Mouse (Mus musculus) testis, adult 2 months (tissue): ENCODE measurements around the gene Gm10722.
"Not testable (repeated sequence)": the region's sequence is repeated elsewhere in the genome, so short reads cannot be mapped to it uniquely, and the experiment has no call there.

ENCODE experiments used
- CTCF ChIP-seq: fragments of 200-500 bp; IDR thresholded peaks from 2 replicates; pipeline ENCODE4 v1.5.1; 2012; ENCODE audit warnings: low read depth, mild to moderate bottlenecking, inconsistent platforms, low read length, moderate library complexity; ENCODE audit not compliant: control insufficient read depth, insufficient read depth, insufficient replicate concordance
- POLR2A ChIP-seq: fragments of 200-500 bp; IDR thresholded peaks from 2 replicates; pipeline ENCODE4 v1.6.1; 2012; ENCODE audit warnings: low read depth, mild to moderate bottlenecking, inconsistent platforms, low read length, moderate library complexity; ENCODE audit not compliant: control insufficient read depth

DNA sequence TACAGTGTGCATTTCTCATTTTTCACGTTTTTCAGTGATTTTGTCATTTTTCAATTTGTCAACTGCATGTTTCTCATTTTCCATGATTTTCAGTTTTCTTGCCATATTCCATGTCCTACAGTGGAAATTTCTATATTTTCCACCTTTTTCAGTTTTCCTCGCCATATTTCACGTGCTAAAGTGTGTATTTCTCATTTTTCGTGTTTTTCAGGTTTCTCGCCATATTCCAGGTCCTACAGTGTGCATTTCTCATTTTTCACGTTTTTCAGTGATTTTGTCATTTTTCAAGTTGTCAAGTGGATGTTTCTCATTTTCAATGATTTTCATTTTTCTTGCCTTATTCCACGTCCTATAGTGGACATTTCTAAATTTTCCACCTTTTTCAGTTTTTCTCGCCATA lies 35.9 kb downstream of the Gm10722 start, which contains the start of gene Gm10715:
- TF ChIP-seq CTCF, POLR2A: not testable (repeated sequence)
